Mouse (Mus musculus) heart, adult 11 months (tissue): ENCODE measurements at regions not wholly inside any gene's neighbourhood (a gene's known extent, or its start where the extent isn't known, plus 50 kb on each side); places are given as distances from the start of the nearest gene placed in this dataset.

Experiments
- DNase-seq: peaks from one replicate; pipeline ENCODE4 v3.0.0; 2022

DNA sequence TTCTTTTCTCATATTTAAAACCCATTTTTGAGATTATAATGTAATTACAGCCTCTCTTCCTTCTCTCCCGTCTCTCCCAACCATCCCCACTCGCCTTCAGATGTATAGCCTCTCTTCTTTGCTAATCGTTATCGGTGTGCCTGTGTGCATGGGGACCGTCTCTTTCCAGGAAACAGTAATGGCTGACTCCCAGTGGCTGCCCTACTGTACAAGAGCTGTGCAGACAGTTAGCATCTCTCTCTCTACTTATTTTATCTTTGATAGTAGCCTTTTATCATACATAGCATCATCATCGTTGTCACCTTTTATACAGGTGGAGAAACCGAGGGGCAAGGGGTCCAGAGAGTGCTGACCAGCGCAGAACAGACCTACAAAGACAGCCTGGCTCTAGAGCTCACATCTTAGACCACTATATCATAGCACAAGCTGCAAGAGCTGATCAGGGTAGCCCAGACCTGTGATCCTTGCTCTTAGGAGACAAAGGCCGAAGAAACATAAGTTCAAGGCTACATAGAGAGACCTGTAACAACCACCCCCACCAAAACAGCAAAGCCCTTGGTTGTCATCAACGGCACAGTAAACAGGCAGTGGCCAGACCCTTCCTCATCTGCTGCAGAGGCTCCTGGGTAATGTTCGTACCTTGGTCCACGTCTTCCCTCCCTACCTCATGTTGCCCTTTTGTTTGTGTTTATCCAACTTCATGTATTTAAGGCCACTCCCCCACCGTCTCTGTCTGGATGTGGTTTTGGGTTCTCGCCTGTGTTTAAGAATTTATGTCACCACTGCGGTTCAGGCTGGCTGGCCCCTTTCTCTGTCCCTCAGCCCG, 103.1 kb upstream of the Cpm start:
- no peak for DNase-seq

DNA sequence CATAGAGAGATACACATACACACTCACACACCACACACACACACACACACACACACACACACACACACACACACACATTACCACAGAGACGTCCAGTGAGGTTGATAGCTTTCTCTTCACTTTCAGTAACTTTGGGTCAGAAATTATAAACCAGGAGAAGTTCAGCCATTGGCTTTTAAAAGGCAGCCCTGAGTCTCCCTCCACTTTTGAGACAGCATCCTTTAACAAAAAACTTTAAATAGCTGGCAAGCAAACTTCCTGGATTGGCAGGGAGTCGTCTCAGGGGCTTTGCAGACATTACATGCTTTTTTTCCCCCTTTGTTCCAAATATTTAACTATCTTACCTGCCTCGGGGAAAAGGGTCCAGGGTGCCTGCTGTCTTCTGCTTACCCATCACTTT, 103.7 kb upstream of the Cpm start:
- DNase-seq, result no peak

DNA sequence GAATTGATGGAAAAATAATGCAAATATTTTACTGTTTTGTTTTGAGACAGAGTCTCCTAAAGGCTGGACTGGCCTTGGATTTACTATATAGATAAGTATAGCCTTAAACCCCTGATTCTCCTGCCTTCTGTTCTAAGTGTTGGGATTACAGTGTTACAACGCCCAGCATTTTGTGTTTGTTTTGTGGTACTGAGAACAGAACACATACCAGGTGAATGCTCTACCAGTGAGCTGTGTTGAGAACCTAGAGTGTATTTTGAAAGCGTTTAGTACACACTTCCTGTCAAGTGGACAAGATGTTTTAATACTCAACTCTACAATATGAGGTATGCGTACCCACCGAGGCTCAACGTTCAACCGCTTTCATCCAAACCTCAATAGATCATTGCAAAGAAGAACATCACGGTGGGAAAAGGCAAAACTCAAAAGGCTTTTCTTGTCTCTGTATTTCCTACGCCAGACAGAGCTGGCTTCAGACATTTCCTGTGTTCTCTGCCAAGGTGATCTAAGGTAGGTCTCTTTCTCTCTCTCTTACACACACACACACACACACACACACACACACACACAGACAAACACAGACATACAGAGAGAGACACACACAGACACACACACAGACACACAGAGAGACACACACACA, 104.3 kb upstream of the Cpm start:
- no peak for DNase-seq

DNA sequence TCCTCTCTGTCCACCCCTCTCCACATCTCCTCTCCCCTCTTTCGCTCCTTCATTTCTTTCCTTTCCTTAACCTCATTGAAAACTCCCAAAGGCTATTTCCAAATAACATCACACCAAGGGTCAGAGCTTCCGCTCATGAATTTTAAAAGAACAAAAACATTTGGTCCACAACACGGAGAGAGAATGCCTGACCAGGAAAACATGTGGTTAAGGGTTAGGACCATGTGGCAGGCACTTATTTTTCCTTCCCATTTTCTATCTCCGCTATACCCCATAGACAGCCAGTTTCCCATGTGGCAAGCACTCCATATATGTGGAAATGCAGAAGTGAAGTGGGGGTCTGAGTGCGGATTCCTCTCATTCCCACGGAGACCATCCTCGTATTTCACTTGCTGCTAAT, 105.2 kb upstream of the Cpm start:
- no peak for DNase-seq

DNA sequence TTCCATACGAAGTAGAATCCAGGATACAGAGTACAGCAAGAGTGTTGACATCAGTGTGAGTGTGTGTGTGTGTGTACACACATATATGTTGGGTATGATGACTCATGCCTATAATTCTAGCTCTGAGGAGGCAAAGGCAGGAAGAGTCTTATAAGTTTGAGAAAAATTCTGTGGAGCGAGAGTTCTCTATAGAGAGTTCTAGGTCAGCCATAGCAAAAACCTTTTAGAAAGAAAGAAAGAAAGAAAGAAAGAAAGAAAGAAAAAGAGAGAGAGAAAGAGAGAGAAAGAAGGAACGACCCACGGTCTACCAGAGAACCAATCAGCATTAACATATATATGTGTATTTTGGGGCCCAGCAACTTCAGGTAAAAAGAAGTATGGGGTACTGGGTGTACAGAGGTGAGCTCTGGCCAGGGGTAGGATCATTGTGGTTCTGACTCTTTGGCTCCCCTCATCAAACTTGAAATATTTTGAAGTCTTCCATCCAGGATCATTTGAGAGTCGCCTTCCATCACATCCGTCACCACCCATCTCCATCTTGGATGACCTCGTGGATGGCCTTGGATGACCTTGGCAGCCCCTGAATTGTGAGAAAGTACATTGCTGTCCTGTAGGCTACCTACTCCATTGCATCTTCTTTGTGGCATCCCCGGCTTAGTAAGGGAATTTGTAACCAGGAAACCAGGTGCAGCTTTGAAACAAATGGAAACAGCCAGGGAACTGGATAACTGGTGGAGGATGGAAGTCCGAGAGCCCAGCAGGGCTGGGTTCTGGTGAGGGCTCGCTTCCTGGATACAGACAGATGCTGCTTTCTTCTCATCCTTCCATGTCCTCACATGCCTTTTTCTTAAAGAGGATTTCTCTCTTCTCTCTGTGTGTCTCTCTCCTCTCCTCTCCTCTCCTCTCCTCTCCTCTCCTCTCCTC, 106.1 kb upstream of the Cpm start:
- no peak for DNase-seq

DNA sequence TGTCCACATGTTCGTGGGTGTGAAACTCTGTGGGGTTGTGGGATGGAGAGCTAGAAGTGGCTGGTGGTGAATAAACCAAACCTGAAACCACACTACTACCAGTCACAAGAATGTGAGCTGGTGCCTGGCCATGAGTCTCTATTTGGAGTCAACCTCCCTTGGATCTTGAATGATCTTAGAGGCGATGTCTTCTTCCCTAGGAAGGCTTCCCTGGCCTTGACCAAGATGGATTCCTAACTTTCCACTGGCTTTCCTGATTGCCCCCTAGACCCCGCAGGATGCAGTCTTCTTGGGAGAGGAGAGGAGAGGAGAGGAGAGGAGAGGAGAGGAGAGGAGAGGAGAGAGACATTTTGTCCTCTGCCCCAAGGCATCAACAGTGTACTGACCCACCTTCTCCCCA, 106.9 kb upstream of the Cpm start:
- no peak for DNase-seq

DNA sequence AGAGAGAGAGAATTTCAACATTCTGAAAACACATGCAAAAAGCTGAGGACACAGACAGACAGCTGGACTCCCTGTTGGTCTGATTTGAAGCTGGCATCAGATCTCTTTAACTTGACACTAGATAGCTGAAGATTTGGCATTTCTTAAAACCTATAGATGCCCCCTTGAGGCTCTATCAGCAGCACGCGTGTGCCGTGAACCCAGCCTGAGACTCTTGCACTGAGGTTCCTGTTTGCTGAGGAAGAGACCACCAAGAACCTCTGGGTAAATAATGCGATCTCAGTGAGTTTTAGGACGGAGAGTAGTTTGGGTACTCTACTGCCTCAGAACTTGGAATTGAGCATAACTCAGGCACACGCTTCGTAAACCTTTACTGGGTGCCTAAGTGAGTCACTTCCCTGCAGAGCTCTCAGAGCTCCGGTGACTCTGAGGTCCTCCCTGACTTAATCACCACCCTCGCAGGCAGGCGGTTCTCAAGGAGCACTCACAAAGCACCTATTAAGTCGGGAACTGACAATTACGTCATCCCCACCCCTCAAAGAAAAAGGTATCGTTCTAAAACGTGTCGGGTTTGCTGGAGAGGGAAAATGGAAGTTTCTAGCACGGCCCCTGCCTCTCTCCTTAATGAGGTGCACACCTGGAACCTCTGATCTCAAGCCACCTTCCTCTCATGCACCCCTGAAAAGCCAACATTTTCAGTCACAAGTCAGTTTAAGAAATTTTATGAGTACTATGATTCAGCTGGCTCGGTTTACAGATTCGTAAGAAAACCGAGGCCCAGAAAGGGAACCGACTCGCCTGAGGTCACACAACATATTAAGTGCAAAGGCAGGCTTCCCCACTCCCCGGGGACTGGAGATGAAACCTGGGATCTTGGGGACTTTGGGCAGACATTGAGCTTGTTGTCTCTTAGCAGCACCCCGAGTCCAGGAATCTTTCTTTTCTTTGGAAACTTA, 107.7 kb upstream of the Cpm start:
- DNase-seq, result no peak

DNA sequence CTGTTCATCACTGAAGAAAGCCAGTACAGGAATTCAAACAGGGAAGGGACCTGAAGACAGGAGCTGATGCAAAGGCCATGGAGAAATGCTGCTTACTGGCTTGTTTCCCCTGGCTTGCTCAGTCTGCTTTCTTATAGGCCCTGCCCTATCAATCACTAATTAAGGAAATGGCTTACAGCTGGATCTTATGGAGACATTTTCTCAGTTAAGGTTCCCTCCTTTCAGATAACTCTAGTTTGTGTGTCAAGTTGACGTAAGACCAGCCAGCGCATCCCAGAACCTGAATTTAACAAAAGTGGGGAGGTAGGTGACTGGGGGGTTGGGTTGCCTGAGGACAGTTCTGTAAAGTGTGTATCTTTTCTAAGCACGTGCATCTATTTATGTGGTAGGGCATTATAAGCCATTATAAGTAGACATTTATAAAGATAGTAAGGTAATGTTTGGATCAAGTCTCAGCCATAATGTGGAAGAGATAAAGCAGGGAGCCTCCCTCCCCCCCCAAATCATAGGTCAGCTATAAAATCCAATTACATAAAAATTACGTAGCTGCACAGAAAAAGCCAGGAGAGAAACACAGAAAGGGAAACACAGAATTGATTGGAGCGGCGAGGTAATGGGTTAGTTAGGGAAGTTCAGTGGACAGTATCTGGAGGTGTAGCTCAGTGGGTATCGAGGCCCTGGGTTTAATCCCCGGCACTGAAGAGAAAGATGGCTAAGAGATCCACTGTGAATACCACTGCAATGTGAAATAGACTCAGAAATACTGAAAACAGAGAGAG, 108.6 kb upstream of the Cpm start:
- no peak for DNase-seq

DNA sequence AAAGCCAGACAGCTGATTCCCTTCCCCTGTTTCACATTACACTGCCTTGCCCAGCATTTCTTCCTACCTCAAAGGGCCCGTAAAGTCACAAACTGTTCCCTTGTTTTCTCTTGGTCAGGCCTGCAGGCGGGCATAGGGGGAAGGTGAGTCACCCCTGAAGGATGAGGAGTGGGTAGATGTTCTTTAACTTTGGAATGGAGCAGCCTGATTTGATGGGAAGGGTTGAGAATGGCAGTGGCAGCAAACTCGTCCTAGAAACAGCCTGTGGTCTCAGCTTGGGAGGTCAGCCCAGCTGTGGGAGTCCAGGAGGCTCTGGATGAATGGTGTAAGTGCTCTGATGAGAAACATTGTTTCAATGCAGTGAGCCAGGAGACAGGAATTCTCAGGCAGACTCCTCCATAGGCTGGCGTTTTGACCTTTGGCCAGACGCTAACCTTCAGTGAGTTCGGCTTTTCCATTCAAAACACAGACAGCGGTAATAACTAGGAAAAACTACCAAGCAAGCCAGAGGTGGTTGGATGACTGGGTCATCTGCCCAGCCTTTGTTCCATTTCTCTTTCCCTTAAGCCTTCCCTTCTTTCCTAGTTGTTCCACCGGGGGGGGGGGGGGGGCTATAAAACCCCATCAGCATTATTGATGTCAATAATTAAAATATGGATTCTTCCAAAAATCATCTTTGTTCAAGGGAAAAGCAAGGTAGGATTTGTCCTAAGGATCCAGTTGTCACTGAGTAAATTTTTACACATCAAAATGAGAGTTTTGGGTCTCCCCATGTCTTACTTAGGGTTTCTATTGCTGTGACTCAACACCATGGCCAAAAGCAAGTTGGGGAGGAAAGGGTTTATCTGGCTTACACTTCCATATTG, 109.4 kb upstream of the Cpm start:
- no peak for DNase-seq

DNA sequence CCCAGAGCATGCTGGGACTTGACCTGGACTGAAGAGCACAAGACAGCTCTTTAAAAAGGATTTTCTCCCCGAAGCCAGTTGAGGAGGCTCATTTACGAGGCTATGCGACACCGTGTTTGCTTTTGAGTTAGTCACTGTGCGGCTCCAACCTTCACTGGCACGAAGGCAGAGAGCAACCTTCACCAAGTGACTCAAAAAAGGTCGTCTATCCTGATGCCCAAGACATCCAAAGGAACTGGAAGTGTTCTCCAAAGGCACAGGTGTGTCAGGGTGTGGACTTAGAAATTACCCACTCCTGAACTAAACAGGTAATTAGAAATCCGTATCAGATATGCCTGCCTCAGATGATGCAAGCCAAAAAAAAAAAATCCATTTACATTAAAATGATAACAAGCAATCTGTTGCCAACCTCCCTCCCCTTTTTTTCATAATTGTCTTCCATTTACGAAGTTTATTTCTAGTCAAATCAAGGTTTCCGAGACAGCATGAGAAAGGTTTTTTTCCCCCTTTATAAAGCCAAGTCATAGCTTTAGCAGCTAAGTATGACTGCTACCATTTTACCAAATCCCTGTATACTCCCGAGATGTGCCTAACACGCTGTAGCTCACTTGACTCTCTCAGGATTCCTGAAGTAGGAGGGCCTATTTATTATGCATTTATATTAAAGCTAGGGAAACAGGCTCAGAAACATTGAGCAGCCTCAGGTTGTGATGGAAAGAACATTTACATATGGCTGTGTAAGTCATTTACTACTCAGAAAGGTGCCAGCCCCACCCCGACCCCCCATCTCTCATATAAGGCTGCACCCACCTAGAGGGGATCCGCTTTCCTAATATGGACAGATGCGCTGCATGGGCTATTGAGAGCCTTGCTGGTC, 110.3 kb upstream of the Cpm start:
- no peak for DNase-seq

DNA sequence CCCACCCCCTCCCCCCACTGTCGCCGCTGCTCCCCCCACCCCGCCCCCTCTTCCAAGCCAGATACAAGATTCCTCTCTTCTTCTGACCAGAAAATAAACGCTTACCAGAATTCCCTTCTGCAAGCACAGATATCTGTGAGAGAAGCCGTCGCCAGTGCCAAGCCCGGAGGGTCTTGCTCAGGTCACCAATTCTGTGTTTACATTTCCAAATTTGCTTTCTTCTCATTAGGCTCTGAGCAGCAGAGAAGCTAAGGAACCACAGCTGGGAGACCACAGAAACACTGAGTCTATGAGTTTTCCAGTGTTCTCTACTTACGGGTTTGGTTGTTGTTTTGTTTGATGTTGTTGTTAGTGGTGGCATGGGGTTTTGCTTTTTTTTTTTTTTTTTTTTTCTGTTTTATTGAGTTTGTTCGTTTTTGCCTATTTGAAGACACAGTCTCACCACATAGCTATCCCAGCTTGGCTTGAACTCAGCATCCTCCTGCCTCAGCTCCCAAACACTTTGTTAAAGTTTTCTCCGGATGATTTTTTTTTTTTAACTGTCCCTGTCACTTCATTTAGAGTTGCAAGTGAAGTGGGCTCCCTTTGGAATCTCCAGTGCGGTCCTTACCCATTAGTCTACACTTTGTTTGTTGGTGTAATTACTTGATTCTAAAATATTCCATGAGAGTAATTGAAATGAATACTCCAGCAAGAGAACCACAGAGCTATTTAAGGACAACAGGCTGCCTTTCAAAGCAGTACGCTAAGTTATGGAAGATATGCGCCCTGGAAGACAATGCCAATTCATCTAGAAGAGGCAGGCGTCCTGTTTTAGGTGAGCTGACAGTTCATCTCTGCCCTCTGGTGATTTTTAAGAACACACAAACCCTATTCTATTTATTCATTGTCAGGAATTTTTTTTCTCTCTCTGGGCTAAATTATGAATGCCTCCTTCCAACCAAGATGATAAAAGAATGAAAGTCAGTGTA, 111.2 kb upstream of the Cpm start:
- DNase-seq, result no peak

DNA sequence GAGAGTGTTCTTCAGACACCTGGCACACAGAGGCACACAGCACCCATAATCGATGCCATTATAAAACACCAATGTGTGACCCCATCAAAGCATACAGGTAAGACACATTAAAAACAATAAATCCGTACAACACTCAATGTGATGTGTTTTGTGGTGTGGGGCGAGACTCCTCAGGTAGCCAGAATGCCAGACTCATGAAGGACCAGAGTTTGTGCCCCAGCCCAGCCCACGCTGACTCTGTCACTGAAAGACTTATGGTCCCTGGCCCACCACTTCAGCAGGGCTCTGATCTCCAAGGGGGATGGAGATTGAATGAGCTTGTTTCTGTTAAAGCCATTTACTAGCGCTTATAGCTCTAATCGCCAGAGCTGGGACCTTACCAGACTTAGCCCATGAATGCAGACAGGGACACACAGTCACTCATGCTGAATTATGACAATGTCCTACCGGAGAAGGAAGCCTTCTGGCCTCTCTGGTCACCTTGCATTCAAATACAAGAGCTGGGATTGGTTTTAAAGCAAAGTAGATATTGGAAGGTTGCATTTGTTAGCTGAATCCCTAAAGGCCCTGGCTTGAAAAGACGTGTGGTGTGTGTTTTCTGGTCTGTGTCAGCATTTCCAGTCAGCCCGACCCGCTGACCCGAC, 112.1 kb upstream of the Cpm start:
- DNase-seq, result no peak

DNA sequence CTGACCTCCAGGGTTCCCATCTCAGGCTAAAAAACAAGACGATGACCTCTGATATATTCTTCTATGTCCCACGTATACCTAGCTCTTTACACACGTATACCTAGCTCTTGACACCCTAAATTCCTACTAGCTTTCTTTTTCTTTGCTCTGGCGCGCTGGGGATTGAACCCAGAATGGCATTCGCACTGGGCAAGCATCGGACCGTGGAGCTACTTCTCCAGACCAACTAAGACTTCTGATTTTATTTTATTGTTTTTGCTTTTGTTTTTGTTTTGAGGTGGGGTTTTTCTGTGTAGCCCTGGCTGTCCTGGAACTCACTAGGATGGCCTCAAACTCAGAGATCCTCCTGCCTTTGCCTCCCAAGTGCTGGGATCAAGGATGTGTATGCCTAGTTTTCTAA, 112.8 kb upstream of the Cpm start:
- DNase-seq, result no peak

DNA sequence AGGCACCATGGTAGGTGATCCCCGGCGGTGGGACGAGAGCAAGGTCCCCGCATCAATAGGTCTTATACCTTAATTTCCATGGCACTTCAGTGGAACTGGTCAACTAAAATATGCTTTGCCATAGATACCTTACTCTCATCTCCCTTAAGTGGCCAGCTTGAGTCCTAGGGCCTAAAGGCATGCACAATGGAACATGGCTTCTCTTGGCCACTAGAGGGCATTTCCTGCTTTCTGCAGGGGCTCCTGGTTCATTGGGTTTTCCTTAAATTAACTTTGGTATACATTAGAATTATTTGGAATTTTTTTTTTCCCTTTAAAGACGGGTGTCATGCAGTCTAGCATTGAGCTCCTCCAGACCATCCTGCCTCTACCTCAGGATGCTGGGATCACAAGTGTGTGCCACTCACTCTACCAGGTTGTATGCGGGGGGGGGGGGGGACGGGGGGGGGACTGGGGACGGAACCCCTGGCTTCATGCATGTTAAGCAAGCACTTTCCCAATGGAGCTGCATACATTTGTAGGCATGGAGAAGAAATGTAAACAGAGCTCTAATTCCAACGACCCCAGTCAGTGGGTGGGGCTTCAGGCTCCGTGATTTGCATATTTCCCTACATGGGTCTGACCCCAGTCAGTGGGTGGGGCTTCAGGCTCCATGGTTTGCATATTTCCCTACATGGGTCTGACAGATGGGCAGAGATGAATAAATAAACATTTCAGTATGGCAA, 113.4 kb upstream of the Cpm start:
- no peak for DNase-seq

DNA sequence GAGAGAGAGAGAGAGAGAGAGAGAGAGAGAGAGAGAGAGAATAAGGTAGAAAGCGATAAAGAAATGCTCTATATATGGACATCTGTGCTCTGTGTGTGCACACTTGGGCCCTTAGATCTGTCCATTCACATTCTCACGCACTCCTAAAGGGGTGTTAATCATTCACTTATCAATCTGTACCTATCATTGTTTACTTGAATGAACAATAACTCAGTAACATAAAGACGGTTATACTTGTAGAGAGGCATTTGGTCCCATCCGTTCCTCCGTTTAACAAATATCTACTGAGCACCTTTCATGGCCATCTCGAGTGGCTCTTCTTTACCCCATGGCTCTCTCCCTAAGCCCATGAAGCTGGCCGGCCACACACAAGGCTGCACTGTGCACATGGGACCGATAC, 114.3 kb upstream of the Cpm start:
- no peak for DNase-seq

DNA sequence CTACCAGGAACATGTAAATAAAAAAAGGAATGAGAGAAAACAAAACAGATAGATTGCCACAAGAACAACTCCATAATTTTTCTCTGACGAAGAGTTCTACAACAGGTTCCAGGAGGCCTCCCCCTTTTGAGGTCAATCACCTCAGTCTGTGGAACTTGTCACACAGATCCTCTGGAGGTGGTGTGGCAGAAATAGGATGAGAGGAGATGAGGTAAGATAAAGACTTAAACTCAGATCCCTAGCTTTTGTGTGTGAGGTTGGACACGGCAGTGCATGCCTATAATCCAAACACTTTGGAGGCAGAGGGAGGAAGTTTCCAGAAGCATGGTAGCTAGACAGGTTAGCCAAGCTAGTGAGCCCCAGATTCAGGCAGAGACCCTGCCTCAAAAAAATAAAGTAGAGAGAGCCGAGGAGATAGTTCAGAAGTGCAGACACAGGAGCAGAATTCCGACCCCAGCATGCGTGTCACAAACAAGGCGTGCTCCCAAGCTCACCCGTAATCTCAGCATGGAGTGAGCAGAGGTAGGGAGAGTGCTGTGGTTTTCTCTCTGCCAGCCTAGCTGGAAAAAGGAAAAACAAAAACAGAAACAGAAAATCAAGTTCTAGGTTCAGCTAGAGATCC, 115.3 kb upstream of the Cpm start:
- no peak for DNase-seq
